Comparison of ENCODE assay signal across 18 mouse cellular contexts in genomic region chr16:31128116-31128515, GRCm38 (mm10).
"Had no signal": no experiment of that assay in that cellular context is flagged by ENCODE, and none has a peak within 500 bp of the region (broad histone marks: within the 10 kb centered on the region; RNA-seq: fewer than 3 reads in every experiment).

No protein-coding gene starts in this region.

- H3K27me3 ChIP-seq: lung, embryonic 15.5 days; megakaryocyte, embryonic 14.5 days; midbrain, embryonic 13.5 days; midbrain, embryonic 15.5 days; neural tube, embryonic 12.5 days had no signal

- H3K27ac ChIP-seq: lung, embryonic 15.5 days; macrophage; midbrain, embryonic 13.5 days; midbrain, embryonic 15.5 days; neural tube, embryonic 12.5 days had no signal

- H3K4me1 ChIP-seq: megakaryocyte, embryonic 14.5 days; midbrain, embryonic 13.5 days; midbrain, embryonic 15.5 days; neural tube, embryonic 12.5 days had no signal

- H3K4me2 ChIP-seq: lung, embryonic 15.5 days; midbrain, embryonic 11.5 days; midbrain, embryonic 13.5 days; midbrain, embryonic 15.5 days; neural tube, embryonic 12.5 days had no signal

- H3K9ac ChIP-seq: lung, embryonic 15.5 days; midbrain, embryonic 13.5 days; midbrain, embryonic 15.5 days; neural tube, embryonic 12.5 days had no signal

- H3K4me3 ChIP-seq: lung, embryonic 15.5 days; megakaryocyte, embryonic 14.5 days; midbrain, embryonic 13.5 days; midbrain, embryonic 15.5 days; neural tube, embryonic 12.5 days had no signal

- H3K9me3 ChIP-seq: lung, embryonic 15.5 days; megakaryocyte, embryonic 14.5 days; midbrain, embryonic 13.5 days; midbrain, embryonic 15.5 days; neural tube, embryonic 12.5 days had no signal

- ATAC-seq: lung, postnatal 0 days; midbrain, embryonic 13.5 days; midbrain, embryonic 15.5 days had no signal

- DNase-seq: lung, adult 2 months; lung, postnatal 14 days; lung, postnatal 36 days; right cerebral cortex, adult 18-20 months; right cerebral cortex, postnatal 25 days; right cerebral cortex, postnatal 4 days; spleen, adult 18-20 months; thymus, adult 2 months; thymus, postnatal 25 days; thymus, postnatal 4 days had no signal
